Mouse (Mus musculus) c-Kit-negative CD71-positive TER-119-positive erythroid progenitor cells, embryonic 14.5 days (primary cell): Measurements from ENCODE around the gene Defa22.
"Not testable (repeated sequence)": the region's sequence is repeated elsewhere in the genome, so short reads cannot be mapped to it uniquely, and the experiment has no call there.

Source experiments
- DNase-seq: peaks from one replicate; pipeline ENCODE4 v3.0.0-alpha.2; 2013; ENCODE audit warnings: low read depth, low spot score

The Defa22 gene

GRCm38 (mm10) chr8:21161977-21162376 lies at the start of gene Defa22:
Gene Defa22, plus strand, starts transcription at chr8:21162277.
- DNase-seq: not testable (repeated sequence)

- DNase-seq: not testable (repeated sequence)
These were observed 27.7 kb upstream of the Defa22 start, which contains the start of gene Defa30 for GRCm38 (mm10) chr8:21134342-21134741. Gene Defa30, plus strand, starts transcription at chr8:21134642.

GRCm38 (mm10) chr8:21191314-21191713 lies 29.2 kb downstream of the Defa22 start, which contains the start of gene Defa31:
Gene Defa31, plus strand, starts transcription at chr8:21191614.
- not testable (repeated sequence) for DNase-seq

GRCm38 (mm10) chr8:21201261-21201660 lies 39.2 kb downstream of the Defa22 start, which contains the start of gene Gm15293:
Gene Gm15293, plus strand, starts transcription at chr8:21201561.
- not testable (repeated sequence) for DNase-seq
